Mouse (Mus musculus): ENCODE data around the gene Setdb2.

Setdb2 gene

GRCm38 (mm10) chr14:59370348-59371068, 70.2 kb downstream of the Setdb2 start:
- DNase-seq (ENCODE audit: low read depth) = no peak

GRCm38 (mm10) chr14:59366386-59367105, 74.1 kb downstream of the Setdb2 start:
- DNase-seq (ENCODE audit: low read depth) = no peak

DNA sequence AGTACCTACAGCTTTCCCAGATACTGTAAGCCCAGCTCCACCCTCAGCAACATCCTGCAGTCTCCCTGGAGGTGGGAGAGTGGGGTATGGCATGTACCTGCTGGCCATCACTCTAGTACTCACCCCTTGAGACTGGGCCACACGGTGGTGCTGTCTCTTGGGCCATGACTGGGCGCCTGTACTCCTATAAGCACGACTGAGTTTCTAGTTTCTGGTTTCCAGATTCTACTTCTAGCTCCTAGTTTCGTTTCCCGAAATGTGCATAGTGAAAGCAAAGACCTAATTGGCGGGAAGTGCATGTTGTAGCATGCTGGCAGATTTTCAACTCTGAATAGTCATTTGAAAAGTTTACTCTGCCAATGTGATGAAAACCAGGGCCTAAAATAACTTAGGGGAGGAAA, 75.4 kb downstream of the Setdb2 start, which contains the start of gene Phf11d:
Gene Phf11d (minus strand): TSS at position 227 of the 401 bp plus-strand sequence.
- no peak for DNase-seq (ENCODE audit: low read depth)
